Mouse (Mus musculus): ENCODE measurements at regions not wholly inside any gene's neighbourhood (a gene's known extent, or its start where the extent isn't known, plus 50 kb on each side); places are given as distances from the start of the nearest gene placed in this dataset.

GRCm38 (mm10) chr13:119025305-119025975 lies 355.8 kb downstream of the Fgf10 start:
- Histone ChIP-seq H3K27ac (ENCODE audit: low read depth) (no peak overlapping the region), H3K4me1 (ENCODE audit: insufficient read depth) (no peaks in the 10 kb centered on the region), H3K27me3 (ENCODE audit: insufficient read depth, low read length) (no peaks in the 10 kb centered on the region), H3K4me2 (no peak overlapping the region), H3K9me3 (ENCODE audit: low read depth, low read length) (no peaks in the 10 kb centered on the region), H3K9ac (no peak overlapping the region), H3K4me3 (ENCODE audit: low read depth, low read length) (no peak overlapping the region), H3K36me3 (ENCODE audit: insufficient read depth) (no peaks in the 10 kb centered on the region)
- DNase-seq (no peak), ATAC-seq (ENCODE audit: insufficient read depth) (no peak)
- WGBS = 74% methylated on average over 6 of the region's 6 CpGs
- TF ChIP-seq CTCF (IDR thresholded peaks at IDR 0.05; ENCODE audit: low read depth) = no peak

DNA sequence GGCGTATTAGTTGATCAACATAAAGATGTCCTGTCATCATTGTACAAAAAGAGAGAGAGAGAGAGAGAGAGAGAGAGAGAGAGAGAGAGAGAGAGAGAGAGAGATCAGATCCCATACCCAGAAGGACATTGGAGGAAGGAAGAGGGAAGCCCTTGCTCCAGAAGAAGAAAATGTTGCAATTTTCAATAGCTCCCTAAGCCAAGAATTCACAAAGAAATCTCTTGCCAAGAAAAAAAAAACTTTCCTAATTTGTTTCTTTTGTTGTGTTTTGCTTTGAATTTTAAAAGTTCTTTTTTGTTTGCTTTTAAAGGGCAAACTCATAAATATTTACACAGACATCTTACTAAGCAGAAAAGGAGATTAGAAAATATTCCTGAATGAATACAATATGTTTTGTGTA lies 370.0 kb downstream of the Fgf10 start:
- no peak overlapping the region for H3K4me2 ChIP-seq
- H3K9me3 ChIP-seq (ENCODE audit: low read depth, low read length) = no peaks in the 10 kb centered on the region
- no peaks in the 10 kb centered on the region for H3K36me3 ChIP-seq (ENCODE audit: insufficient read depth)
- H3K4me1 ChIP-seq (ENCODE audit: insufficient read depth) = no peaks in the 10 kb centered on the region
- no peak overlapping the region for H3K27ac ChIP-seq (ENCODE audit: low read depth)
- TF ChIP-seq CTCF (IDR thresholded peaks at IDR 0.05; ENCODE audit: low read depth) = no peak
- H3K27me3 ChIP-seq (ENCODE audit: insufficient read depth, low read length) = no peaks in the 10 kb centered on the region
- DNase-seq (peak; percentile 65), ATAC-seq (ENCODE audit: insufficient read depth) (no peak)
- H3K4me3 ChIP-seq (ENCODE audit: low read depth, low read length) = no peak overlapping the region
- no peak overlapping the region for H3K9ac ChIP-seq
- WGBS = 95% methylated on average over 1 of the region's 1 CpGs

DNA sequence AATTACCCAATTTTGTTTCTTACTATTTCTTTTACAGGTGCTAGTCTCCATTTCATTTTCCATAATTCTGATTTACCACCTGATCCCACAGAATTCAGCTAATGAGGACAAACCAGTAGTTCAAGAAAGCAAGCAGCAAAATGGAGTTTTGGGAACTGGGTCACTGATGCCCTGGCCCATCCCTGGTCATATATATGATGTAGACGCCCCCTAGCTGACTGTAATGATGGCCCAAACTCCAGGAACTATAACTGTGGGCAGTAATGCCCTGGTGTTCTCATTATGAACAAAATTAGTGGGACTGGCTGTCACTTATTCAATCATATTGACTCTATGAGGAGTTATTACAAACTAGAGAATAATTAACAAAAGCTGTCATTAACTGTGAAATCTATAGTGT lies 375.5 kb downstream of the Fgf10 start:
- TF ChIP-seq CTCF (IDR thresholded peaks at IDR 0.05; ENCODE audit: low read depth) = peak; percentile 1; the same call in 1 of the 2 replicates
- Histone ChIP-seq H3K9me3 (ENCODE audit: low read depth, low read length) (no peaks in the 10 kb centered on the region), H3K4me1 (ENCODE audit: insufficient read depth) (no peaks in the 10 kb centered on the region), H3K4me2 (no peak overlapping the region), H3K9ac (no peak overlapping the region), H3K36me3 (ENCODE audit: insufficient read depth) (no peaks in the 10 kb centered on the region), H3K27ac (ENCODE audit: low read depth) (no peak overlapping the region), H3K27me3 (ENCODE audit: insufficient read depth, low read length) (no peaks in the 10 kb centered on the region), H3K4me3 (ENCODE audit: low read depth, low read length) (no peak overlapping the region)
- ATAC-seq (ENCODE audit: insufficient read depth) = no peak
- 71% methylated on average over 1 of the region's 1 CpGs for WGBS
- no peak for DNase-seq

DNA sequence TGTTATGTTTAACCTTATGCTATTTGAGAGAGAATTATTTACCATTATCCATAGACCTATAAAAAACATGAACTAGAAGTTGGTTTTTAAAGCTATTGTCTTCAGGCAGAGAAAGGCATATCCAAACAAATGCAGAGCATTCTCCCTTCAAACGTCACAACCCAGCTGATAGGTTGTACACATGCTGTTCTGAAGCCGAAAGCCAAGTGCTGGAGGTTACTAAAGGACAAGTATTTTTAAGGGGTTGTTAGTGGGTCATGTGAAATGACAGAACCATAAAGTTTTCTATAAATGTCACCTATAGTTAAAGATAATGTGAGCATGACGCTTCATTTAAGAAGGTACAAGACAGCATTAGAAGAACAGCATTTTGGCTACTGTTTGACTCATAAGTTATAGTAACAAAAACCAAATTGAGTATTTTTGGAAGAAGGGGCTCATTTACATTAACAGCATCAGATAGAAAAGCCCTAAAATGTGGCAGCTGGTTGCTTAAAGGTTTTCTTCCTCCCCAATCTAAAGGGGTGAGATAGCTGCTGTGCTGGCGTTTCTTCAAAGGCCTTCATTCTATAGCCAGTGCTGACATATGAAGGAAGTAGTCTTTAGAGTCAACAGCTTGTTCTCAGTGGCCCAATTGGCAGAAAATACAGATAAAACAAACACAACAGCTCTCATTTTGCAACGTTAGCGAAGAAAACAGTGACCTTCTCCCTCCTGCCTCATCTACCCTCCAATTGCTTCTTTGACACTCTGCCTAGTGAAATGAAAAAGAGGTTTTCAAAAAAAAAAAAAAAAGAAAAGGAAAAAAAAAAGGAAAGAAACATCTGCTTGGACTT lies 359.4 kb upstream of the Paip1 start:
- 51% methylated on average over 6 of the region's 6 CpGs for WGBS
- DNase-seq = peak; percentile 66
- no peaks in the 10 kb centered on the region for H3K36me3 ChIP-seq (ENCODE audit: insufficient read depth)
- no peak overlapping the region for H3K9ac ChIP-seq
- no peak overlapping the region for H3K4me2 ChIP-seq
- TF ChIP-seq CTCF (IDR thresholded peaks at IDR 0.05; ENCODE audit: low read depth) = no peak
- no peak overlapping the region for H3K4me3 ChIP-seq (ENCODE audit: low read depth, low read length)
- no peaks in the 10 kb centered on the region for H3K27me3 ChIP-seq (ENCODE audit: insufficient read depth, low read length)
- H3K27ac ChIP-seq (ENCODE audit: low read depth) = no peak overlapping the region
- ATAC-seq (ENCODE audit: insufficient read depth) = peak; percentile 47; the same call in 1 of the 2 replicates
- no peaks in the 10 kb centered on the region for H3K4me1 ChIP-seq (ENCODE audit: insufficient read depth)
- no peaks in the 10 kb centered on the region for H3K9me3 ChIP-seq (ENCODE audit: low read depth, low read length)

GRCm38 (mm10) chr13:119069581-119069936 lies 358.8 kb upstream of the Paip1 start:
- DNase-seq (peak; percentile 12), ATAC-seq (ENCODE audit: insufficient read depth) (no peak)
- Histone ChIP-seq H3K4me1 (ENCODE audit: insufficient read depth) (no peaks in the 10 kb centered on the region), H3K4me3 (ENCODE audit: low read depth, low read length) (no peak overlapping the region), H3K9me3 (ENCODE audit: low read depth, low read length) (no peaks in the 10 kb centered on the region), H3K36me3 (ENCODE audit: insufficient read depth) (no peaks in the 10 kb centered on the region), H3K4me2 (no peak overlapping the region), H3K9ac (no peak overlapping the region), H3K27ac (ENCODE audit: low read depth) (peak overlapping the region; percentile 38; the same call in 1 of the 2 replicates), H3K27me3 (ENCODE audit: insufficient read depth, low read length) (no peaks in the 10 kb centered on the region)
- 71% methylated on average over 7 of the region's 7 CpGs for WGBS
- no peak for TF ChIP-seq CTCF (IDR thresholded peaks at IDR 0.05; ENCODE audit: low read depth)

DNA sequence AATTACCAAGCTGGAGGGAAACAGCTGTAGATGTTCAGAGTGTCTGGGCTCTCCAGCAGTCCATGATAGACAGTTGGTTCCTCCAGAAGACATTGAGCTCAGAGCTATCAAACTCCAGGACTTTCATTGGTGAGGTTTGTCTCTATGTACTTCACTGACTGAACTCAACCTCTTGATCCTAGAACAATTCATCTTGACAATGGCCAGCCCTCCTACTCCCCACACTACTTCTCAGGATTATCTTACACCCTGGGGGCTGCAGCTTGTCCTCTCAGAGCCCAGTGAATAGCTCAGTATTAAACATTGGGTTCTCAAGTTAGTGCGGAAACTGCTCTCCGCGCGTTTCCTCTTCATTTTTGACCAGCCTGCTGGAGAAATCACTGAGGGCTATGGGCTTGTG lies 349.2 kb upstream of the Paip1 start:
- WGBS = 85% methylated on average over 4 of the region's 4 CpGs
- H3K4me1 ChIP-seq (ENCODE audit: insufficient read depth) = no peaks in the 10 kb centered on the region
- H3K27ac ChIP-seq (ENCODE audit: low read depth) = no peak overlapping the region
- H3K4me2 ChIP-seq = no peak overlapping the region
- H3K36me3 ChIP-seq (ENCODE audit: insufficient read depth) = no peaks in the 10 kb centered on the region
- ATAC-seq (ENCODE audit: insufficient read depth) (no peak), DNase-seq (no peak)
- no peaks in the 10 kb centered on the region for H3K27me3 ChIP-seq (ENCODE audit: insufficient read depth, low read length)
- no peak overlapping the region for H3K9ac ChIP-seq
- H3K4me3 ChIP-seq (ENCODE audit: low read depth, low read length) = no peak overlapping the region
- no peak for TF ChIP-seq CTCF (IDR thresholded peaks at IDR 0.05; ENCODE audit: low read depth)
- no peaks in the 10 kb centered on the region for H3K9me3 ChIP-seq (ENCODE audit: low read depth, low read length)

DNA sequence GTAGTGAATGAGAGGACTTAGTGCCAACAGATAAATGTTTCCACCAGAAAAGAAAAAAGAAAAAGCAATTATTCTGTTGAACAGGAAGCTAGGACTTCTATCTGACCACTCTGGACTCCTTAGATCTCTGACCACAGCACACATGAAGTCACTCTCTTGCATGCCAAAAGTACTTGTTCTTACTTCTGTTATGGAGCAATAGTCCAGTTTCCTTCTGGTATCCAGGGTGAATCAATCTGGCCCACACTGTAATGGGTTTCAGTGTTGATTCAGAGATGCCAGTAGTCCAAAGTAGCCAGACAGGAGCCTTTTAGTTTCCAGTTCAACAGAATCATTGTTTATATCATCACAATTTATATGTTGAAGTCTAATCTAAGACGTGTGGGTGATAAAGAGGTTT lies 346.7 kb upstream of the Paip1 start:
- WGBS = 26% methylated on average over 1 of the region's 1 CpGs
- DNase-seq = no peak
- H3K4me1 ChIP-seq (ENCODE audit: insufficient read depth) = no peaks in the 10 kb centered on the region
- TF ChIP-seq CTCF (IDR thresholded peaks at IDR 0.05; ENCODE audit: low read depth) = no peak
- no peaks in the 10 kb centered on the region for H3K9me3 ChIP-seq (ENCODE audit: low read depth, low read length)
- H3K9ac ChIP-seq = no peak overlapping the region
- H3K27me3 ChIP-seq (ENCODE audit: insufficient read depth, low read length) = no peaks in the 10 kb centered on the region
- ATAC-seq (ENCODE audit: insufficient read depth) = no peak
- no peak overlapping the region for H3K4me3 ChIP-seq (ENCODE audit: low read depth, low read length)
- no peak overlapping the region for H3K4me2 ChIP-seq
- no peak overlapping the region for H3K27ac ChIP-seq (ENCODE audit: low read depth)
- H3K36me3 ChIP-seq (ENCODE audit: insufficient read depth) = no peaks in the 10 kb centered on the region

Measured in lung, embryonic 14.5 days (tissue).